Mouse (Mus musculus): ENCODE results near the gene Pars2. TPM values are rescaled to one million over a fixed set of nuclear protein-coding genes. Genes with fewer than 3 reads are reported as not detected.

Gene Pars2
- polyA plus RNA-seq, 1 experiment from 2014 or later, result 13.3 TPM

DNA sequence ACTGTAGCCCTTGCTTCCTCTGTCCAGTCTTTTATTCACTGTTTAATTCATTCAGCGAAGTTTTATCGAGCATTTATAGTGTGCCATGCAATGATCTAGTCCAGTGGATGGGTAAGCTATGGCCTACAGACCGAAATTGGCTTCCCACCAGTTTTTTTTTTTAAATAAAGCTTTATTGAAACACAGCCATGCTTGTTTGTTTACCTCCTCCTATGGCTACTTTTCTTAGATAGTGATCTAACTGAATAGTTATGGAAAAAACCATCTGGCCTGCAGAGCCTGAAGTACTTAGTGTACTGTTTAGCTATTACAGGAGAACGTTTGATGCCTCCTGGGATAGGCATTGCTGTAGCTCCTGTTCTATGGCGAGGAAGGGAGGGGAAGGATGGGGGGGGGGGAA lies 5.1 kb upstream of the Pars2 start:
- Histone ChIP-seq H3K27me3 (peaks cover 42% of the 10 kb centered on the region), H3K4me1 (0 out of 2 replicates have a peak, but pooled peaks cover 6% of the 10 kb centered on the region), H3K4me3 (no peak overlapping the region), H3K36me3 (no peaks in the 10 kb centered on the region), H3K4me2 (replicated peaks) (no peak overlapping the region), H3K9me3 (no peaks in the 10 kb centered on the region), H3K27ac (replicated peaks) (no peak overlapping the region), H3K9ac (replicated peaks) (no peak overlapping the region)
- 78% methylated on average over 5 of the region's 5 CpGs for WGBS
- no peak for ATAC-seq (ENCODE audit: low FRiP score, low read depth)

DNA sequence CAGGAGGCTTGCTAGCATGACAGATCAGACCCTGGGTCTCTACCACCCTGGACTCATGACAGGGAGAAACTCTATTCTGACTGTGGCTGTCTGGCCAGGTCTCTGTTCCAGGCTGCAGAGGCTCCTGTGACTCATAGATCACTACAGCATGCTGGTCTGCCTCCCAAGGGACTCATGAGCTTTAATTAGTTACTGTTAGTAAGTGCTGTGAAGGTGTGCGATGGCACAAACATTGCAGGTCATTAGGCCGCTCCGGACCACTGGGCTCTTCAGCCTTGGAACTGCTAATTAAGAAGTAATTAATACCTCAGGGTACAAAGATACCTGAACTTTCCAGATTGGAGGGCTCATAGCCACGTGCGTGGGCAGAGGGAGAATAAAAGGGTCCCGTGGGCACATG lies 3.7 kb upstream of the Pars2 start:
- H3K9ac ChIP-seq (replicated peaks), result no peak overlapping the region
- H3K27me3 ChIP-seq, result peaks cover 39% of the 10 kb centered on the region
- H3K4me2 ChIP-seq (replicated peaks), result no peak overlapping the region
- ATAC-seq (ENCODE audit: low FRiP score, low read depth), result no peak
- H3K4me3 ChIP-seq, result no peak overlapping the region
- no peaks in the 10 kb centered on the region for H3K36me3 ChIP-seq
- peaks cover 14% of the 10 kb centered on the region for H3K4me1 ChIP-seq
- no peaks in the 10 kb centered on the region for H3K9me3 ChIP-seq
- 87% methylated on average over 6 of the region's 6 CpGs for WGBS
- no peak overlapping the region for H3K27ac ChIP-seq (replicated peaks)

DNA sequence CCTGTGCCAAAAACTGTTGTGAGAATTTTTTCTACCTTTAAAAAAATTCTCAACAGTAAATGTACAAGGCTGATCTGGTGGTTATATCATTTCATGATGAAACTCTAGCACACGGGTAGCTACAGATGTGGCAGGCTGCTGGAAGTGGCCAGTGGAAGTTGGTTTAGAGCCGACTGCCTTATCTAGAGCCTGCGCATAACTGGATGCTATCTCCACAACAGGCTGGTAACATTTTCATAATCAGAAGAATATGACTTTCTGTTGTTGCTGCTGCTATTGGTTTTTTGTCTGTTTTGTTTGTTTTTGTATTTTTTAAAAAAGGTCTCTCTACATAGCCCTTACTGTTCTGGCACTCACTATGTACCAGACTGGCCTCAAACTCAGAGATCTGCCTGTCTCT lies 1.7 kb downstream of the Pars2 start:
- H3K9me3 ChIP-seq, result no peaks in the 10 kb centered on the region
- H3K4me3 ChIP-seq, result no peak overlapping the region
- WGBS, result 97% methylated on average over 3 of the region's 3 CpGs
- H3K9ac ChIP-seq (replicated peaks), result no peak overlapping the region
- peaks cover 19% of the 10 kb centered on the region for H3K27me3 ChIP-seq
- no peak overlapping the region for H3K27ac ChIP-seq (replicated peaks)
- H3K4me2 ChIP-seq (replicated peaks), result no peak overlapping the region
- H3K4me1 ChIP-seq, result peaks cover 8% of the 10 kb centered on the region
- no peak for ATAC-seq (ENCODE audit: low FRiP score, low read depth)
- peaks cover 35% of the 10 kb centered on the region for H3K36me3 ChIP-seq

DNA sequence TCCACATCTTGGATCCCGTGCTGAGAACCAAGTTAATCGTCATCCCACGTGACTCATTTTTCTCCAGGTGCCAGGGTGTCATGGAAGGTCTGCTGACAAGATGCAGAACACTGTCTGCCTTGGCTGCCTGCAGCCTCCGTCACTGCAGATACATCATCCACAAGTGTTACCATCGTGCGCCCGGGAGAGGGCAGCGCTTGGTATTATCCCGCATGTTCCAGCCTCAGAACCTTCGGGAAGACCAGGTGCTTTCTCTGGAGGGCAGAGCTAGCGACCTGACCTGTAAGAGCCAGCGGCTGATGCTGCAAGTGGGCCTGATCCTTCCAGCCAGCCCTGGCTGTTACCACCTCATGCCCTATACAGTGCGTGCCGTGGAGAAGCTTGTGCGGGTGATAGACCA lies 2.2 kb downstream of the Pars2 start:
- Histone ChIP-seq H3K9me3 (no peaks in the 10 kb centered on the region), H3K27me3 (peaks cover 14% of the 10 kb centered on the region), H3K4me1 (peaks cover 8% of the 10 kb centered on the region), H3K36me3 (peaks cover 36% of the 10 kb centered on the region), H3K27ac (replicated peaks) (no peak overlapping the region), H3K4me2 (replicated peaks) (no peak overlapping the region), H3K9ac (replicated peaks) (no peak overlapping the region), H3K4me3 (no peak overlapping the region)
- 95% methylated on average over 15 of the region's 15 CpGs for WGBS
- ATAC-seq (ENCODE audit: low FRiP score, low read depth), result no peak

DNA sequence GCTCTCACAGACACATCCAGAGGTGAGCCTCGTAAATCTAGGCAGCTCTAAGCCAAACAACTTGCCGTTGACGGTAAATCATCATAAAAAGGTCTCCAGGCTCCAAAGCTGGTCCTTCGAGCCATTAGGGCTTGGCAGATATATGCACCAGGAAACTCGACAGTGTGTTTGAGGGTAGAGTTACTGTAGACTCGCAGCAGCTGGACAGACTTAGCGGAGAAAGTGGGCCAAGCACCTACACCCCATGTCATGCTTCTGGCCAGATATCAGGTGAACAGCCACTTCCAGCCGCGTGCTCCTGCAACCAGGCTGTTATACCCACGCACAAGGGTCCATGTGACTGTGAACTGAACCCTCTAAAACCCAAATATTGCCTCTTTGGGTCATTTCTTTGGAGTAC lies 4.8 kb downstream of the Pars2 start:
- H3K36me3 ChIP-seq, result peaks cover 50% of the 10 kb centered on the region
- no peaks in the 10 kb centered on the region for H3K27me3 ChIP-seq
- no peak overlapping the region for H3K9ac ChIP-seq (replicated peaks)
- WGBS, result 92% methylated on average over 10 of the region's 10 CpGs
- H3K27ac ChIP-seq (replicated peaks), result no peak overlapping the region
- no peak for ATAC-seq (ENCODE audit: low FRiP score, low read depth)
- peaks cover 8% of the 10 kb centered on the region for H3K4me1 ChIP-seq
- H3K4me2 ChIP-seq (replicated peaks), result no peak overlapping the region
- H3K4me3 ChIP-seq, result no peak overlapping the region
- no peaks in the 10 kb centered on the region for H3K9me3 ChIP-seq

DNA sequence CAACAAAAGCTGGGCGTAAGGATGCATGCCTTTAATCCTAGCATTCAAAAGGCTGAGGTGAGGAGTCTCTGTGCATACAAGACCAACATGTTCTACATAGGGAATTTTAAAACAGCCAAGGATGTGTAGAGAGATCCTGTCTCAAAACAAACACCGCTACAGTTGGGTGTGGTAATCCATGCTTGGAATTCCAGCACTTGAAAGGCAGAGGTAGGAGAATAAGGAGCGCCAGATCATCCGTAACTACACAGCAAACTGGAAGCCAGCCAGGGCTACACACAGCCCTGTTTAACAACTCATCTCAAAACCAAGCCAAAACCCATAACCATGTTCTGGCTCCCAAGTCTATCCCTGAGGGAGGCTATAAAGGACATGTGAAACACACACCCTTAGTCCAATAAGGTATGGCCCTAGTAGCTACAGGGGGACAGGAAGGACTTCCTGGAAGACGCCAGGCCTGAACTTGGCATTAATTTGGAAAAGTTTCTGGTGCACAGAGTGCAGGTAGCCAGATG lies 13.1 kb downstream of the Pars2 start:
- Histone ChIP-seq H3K4me1 (no peaks in the 10 kb centered on the region), H3K9me3 (no peaks in the 10 kb centered on the region), H3K27ac (replicated peaks) (no peak overlapping the region), H3K9ac (replicated peaks) (no peak overlapping the region), H3K4me2 (replicated peaks) (no peak overlapping the region), H3K27me3 (no peaks in the 10 kb centered on the region), H3K4me3 (no peak overlapping the region), H3K36me3 (peaks cover 92% of the 10 kb centered on the region)
- no peak for ATAC-seq (ENCODE audit: low FRiP score, low read depth)
- 89% methylated on average over 5 of the region's 5 CpGs for WGBS

DNA sequence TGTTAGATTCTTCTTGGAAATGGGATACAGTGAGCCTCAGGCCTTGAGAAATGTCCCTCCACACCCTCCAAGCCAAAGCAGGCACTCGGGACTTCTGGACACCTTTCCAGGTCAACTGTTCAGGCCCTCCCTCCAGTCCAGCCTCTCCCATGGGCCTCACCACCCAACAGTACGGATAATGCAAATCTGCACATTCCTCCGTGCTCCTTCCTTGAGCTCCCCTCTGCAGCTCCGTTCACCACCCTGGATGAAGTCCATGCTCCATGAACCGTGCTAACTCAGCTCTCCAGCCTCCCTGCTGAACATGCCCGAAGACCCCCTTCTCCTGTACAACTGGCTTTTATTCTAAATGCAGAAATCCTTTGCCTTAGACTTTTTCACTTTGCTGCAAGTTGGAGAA lies 13.8 kb downstream of the Pars2 start:
- Histone ChIP-seq H3K4me1 (no peaks in the 10 kb centered on the region), H3K4me2 (replicated peaks) (no peak overlapping the region), H3K27ac (replicated peaks) (no peak overlapping the region), H3K4me3 (no peak overlapping the region), H3K27me3 (no peaks in the 10 kb centered on the region), H3K9me3 (no peaks in the 10 kb centered on the region), H3K36me3 (peaks cover 95% of the 10 kb centered on the region), H3K9ac (replicated peaks) (no peak overlapping the region)
- 91% methylated on average over 6 of the region's 6 CpGs for WGBS
- ATAC-seq (ENCODE audit: low FRiP score, low read depth), result no peak

DNA sequence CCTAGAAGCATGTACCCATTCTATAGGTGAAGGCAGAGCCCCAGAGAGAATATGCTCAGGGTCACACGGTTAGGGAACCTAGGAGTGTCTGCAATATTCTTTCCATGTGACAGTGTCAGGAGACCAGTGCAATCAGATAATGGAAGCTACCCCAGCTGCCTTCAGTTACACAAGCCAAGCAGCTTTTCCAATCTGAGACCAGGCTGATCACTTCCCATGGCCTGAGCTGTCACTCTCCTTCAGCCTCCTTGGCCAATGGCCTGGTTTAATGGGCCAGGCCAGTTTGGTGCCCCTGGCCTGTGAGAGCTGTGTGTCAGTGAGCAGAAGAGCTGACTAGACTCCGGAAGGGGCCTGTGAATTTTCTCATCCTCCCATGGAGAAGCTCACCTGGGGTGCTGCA lies 14.4 kb downstream of the Pars2 start:
- 98% methylated on average over 2 of the region's 2 CpGs for WGBS
- H3K27ac ChIP-seq (replicated peaks), result no peak overlapping the region
- H3K27me3 ChIP-seq, result no peaks in the 10 kb centered on the region
- no peak for ATAC-seq (ENCODE audit: low FRiP score, low read depth)
- no peak overlapping the region for H3K9ac ChIP-seq (replicated peaks)
- peaks cover 95% of the 10 kb centered on the region for H3K36me3 ChIP-seq
- no peaks in the 10 kb centered on the region for H3K4me1 ChIP-seq
- H3K4me2 ChIP-seq (replicated peaks), result no peak overlapping the region
- H3K4me3 ChIP-seq, result no peak overlapping the region
- no peaks in the 10 kb centered on the region for H3K9me3 ChIP-seq

DNA sequence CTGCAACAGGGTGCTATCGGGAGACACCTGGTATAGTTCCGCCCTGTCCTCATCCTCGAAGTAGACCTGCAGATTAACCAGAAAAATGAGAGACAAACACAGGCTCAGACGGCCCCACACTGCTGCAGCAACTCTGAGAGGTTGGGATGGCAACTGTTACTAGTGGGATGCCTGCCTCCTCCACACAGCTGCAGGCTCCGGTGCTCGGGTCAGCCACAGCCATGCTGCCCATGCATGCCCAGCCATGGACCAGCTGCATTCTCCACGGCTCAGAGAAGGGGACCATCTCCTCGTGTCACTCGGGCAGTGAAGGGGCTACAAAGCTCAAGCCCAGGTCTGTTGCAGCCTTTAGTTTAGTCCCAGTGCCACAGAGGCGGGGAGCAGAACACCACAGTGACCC lies 14.8 kb downstream of the Pars2 start:
- no peaks in the 10 kb centered on the region for H3K9me3 ChIP-seq
- no peak overlapping the region for H3K27ac ChIP-seq (replicated peaks)
- WGBS, result 89% methylated on average over 10 of the region's 10 CpGs
- H3K27me3 ChIP-seq, result no peaks in the 10 kb centered on the region
- H3K9ac ChIP-seq (replicated peaks), result no peak overlapping the region
- ATAC-seq (ENCODE audit: low FRiP score, low read depth), result no peak
- no peak overlapping the region for H3K4me3 ChIP-seq
- no peaks in the 10 kb centered on the region for H3K4me1 ChIP-seq
- H3K4me2 ChIP-seq (replicated peaks), result no peak overlapping the region
- H3K36me3 ChIP-seq, result peaks cover 96% of the 10 kb centered on the region

DNA sequence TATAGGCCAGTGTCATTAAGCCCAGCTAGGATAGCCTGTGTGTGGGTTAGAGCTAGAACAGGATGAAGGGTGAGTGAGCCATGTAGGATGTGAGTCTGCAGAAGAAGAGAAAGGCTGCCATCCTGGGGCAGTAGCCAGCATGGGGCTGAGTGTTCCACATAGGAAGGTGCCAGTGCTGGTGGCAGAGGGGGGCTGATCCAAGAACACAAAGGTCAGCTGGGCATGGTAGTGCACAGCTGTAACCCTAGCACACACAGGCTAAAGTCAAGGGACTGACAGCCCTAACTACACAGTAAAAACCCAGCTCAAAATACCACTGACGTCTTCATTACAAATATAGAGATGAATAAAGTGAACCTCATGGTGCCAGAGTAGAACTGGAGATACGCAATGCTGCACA lies 15.7 kb downstream of the Pars2 start:
- Histone ChIP-seq H3K4me3 (no peak overlapping the region), H3K4me2 (replicated peaks) (no peak overlapping the region), H3K27me3 (no peaks in the 10 kb centered on the region), H3K36me3 (peaks cover 99% of the 10 kb centered on the region), H3K9ac (replicated peaks) (no peak overlapping the region), H3K4me1 (no peaks in the 10 kb centered on the region), H3K27ac (replicated peaks) (no peak overlapping the region), H3K9me3 (no peaks in the 10 kb centered on the region)
- 93% methylated on average over 2 of the region's 2 CpGs for WGBS
- no peak for ATAC-seq (ENCODE audit: low FRiP score, low read depth)

DNA sequence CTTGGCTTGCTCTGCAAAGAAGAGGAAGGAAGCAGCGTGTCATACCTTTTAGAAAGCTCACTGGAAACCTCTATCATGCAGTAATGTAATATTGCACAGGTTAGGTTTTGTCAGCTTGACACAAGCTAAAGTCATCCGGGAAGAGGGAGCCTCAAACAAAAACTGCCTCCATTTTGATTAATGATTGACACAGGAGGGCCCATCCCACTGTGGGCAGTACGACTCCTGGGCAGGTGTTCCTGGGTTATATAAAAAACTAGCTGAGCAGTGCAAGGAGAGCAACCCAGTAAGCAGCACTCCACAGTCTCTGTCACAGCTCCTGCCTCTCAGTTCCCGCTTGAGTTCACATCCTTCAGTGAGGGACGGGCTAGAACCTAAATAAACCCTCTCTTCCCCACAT lies 25.9 kb downstream of the Pars2 start:
- no peak for ATAC-seq (ENCODE audit: low FRiP score, low read depth)
- Histone ChIP-seq H3K27me3 (peaks cover 4% of the 10 kb centered on the region; the same call in 1 of the 2 replicates), H3K9me3 (no peaks in the 10 kb centered on the region), H3K4me3 (no peak overlapping the region), H3K4me1 (peaks cover 10% of the 10 kb centered on the region), H3K4me2 (replicated peaks) (no peak overlapping the region), H3K27ac (replicated peaks) (no peak overlapping the region), H3K36me3 (peaks cover 49% of the 10 kb centered on the region), H3K9ac (replicated peaks) (no peak overlapping the region)
- WGBS, result 90% methylated on average over 5 of the region's 5 CpGs

DNA sequence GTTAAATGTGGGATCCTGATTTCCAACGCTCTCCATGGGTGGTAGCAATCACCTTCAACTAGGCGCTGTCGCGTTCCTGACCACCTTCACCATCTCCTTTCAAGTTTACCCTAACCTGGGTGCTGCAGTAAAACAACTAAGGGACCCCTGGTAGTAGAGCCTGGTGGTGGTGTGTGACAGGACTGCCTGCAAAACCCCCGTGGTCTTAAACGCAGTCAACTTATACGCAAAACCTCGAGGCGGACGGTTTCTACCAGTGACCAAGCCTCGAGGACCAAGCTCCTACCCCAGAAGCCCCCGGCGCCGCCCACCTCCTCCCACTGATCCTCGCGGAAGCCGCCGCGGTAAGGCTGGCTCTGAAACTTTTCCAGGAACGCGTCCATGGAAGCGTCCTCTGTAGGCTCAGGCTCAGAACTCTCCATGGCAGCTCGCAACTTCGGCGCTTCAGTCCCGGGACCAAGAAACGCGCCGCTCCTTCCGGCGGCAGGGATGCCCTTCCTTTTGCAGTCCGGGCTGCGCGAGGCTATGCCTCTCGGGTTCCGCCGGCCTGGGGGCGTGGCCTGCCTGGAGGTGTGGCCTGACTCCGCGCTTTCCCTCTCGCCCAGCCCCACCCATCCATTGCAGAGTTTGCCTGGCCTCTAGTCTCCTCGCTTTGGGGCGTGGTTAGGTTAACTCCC lies 27.7 kb downstream of the Pars2 start, which contains the start of gene Ttc4:
Ttc4 (minus strand) TSS at position 503 of the 677 bp plus-strand sequence.
- no peak within 1 kb of the TSS; the same call in 1 of the 2 replicates for H3K27ac ChIP-seq (replicated peaks)
- ATAC-seq (ENCODE audit: low FRiP score, low read depth), result peak; percentile 98
- H3K9ac ChIP-seq (replicated peaks), result peak within 1 kb of the TSS; percentile 87
- H3K27me3 ChIP-seq, result peaks cover 4% of the 10 kb centered on the region; the same call in 1 of the 2 replicates
- H3K4me1 ChIP-seq, result peaks cover 10% of the 10 kb centered on the region
- under 1% methylated on average over 43 of the region's 43 CpGs for WGBS
- H3K4me3 ChIP-seq, result peak within 1 kb of the TSS; percentile 85
- H3K9me3 ChIP-seq, result no peaks in the 10 kb centered on the region
- peak within 1 kb of the TSS; percentile 92 for H3K4me2 ChIP-seq (replicated peaks)
- H3K36me3 ChIP-seq, result peaks cover 31% of the 10 kb centered on the region
